In the genomic region with DNA sequence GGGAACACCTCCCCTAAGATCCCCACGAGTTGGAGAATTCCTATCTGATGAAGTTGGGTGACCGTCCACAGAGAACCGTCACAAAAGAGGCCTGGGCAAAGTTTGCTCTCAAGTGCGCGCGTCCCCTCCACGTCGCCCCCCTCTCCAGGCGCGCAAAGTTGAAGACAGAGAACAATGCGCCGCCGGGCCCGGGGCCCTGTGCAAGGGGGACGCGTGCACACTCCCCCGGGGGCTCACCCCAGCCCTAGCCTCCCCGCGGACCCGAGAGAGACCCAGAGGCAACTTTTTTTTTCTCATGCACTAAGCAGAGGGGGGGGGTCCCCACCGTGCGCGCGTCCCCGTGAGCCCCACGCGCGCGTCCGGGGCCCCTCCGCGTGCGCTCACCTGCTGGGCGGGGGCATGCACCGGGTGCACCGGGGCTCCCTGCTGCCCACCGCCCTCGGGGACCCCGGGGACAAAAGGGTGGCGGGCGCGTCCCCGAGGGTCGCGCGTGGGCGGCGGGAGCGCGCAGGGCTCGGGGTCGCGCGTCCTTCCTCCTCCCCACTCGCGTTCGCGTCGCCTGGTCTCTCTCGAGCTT, we compare ENCODE assay signal across 8 mouse cellular contexts. TPM values are rescaled to one million over a fixed set of nuclear protein-coding genes. Genes with fewer than 3 reads are reported as not detected.
A peak's percentile ranks its signal among the peaks of the same experiment; 100 is the strongest.
DNase-seq lines count a peak whose midpoint lies in the region; ATAC-seq and TF ChIP-seq lines count a peak whose summit lies in the region.

No protein-coding gene starts in this region.

- under 1% methylated on average over 60 of the region's 60 CpGs for WGBS in lung, adult 2 months
- WGBS in midbrain, embryonic 15.5 days = under 1% methylated on average over 49 of the region's 60 CpGs

- no peaks in the 10 kb centered on the region for H3K27me3 ChIP-seq in midbrain, embryonic 15.5 days (replicated peaks)

- intact Hi-C loops in heart, postnatal 10 days (cut with DNase I) = loop anchor here (10.0 kb wide), 1 partner anchor 272 kb away; a partner anchor contains a TSS

- no peak for TF ChIP-seq CTCF in lung, adult 2 months (IDR thresholded peaks at IDR 0.05; ENCODE audit: insufficient read depth, low read length)

- peak; percentile 31; the same call in 1 of the 2 replicates for ATAC-seq in midbrain, embryonic 15.5 days (replicated peaks)

- TF ChIP-seq POLR2A in lung, adult 2 months (IDR thresholded peaks at IDR 0.05; ENCODE audit: borderline replicate concordance, extremely low read depth, low read depth, low read length) = no peak; the same call in 1 of the 2 replicates

- DNase-seq in lung, adult 2 months = no peak
- DNase-seq in lung, postnatal 25 days (ENCODE audit: low spot score) = no peak
- peak; percentile 66 for DNase-seq in embryo, embryonic 10 days (ENCODE audit: low spot score)
- peak; percentile 49 to 59 for DNase-seq in heart, postnatal 10 days
- peak; percentile 66 to 79 for DNase-seq in kidney, postnatal 4 days
- peak; percentile 69 for DNase-seq in thymus, postnatal 25 days
- no peak for DNase-seq in urinary bladder, postnatal 4 days (ENCODE audit: low spot score in 2 of 2)

- H3K36me3 ChIP-seq in midbrain, embryonic 15.5 days (replicated peaks) = peaks cover 5% of the 10 kb centered on the region; the same call in 1 of the 2 replicates

- no peaks in the 10 kb centered on the region for H3K9me3 ChIP-seq in midbrain, embryonic 15.5 days

- H3K4me2 ChIP-seq in midbrain, embryonic 15.5 days = peak overlapping the region; percentile 68

- H3K27ac ChIP-seq in midbrain, embryonic 15.5 days = peak overlapping the region; percentile 92

- H3K9ac ChIP-seq in midbrain, embryonic 15.5 days = peak overlapping the region; percentile 95

- H3K4me1 ChIP-seq in lung, adult 2 months (ENCODE audit: control insufficient read depth, insufficient read depth, low read length) = 0 out of 2 replicates have a peak, but pooled peaks cover 5% of the 10 kb centered on the region
- peaks cover 20% of the 10 kb centered on the region for H3K4me1 ChIP-seq in midbrain, embryonic 15.5 days

- H3K4me3 ChIP-seq in lung, adult 2 months (replicated peaks; ENCODE audit: extremely low read depth, low read depth, low read length) = peak overlapping the region; percentile 92
- peak overlapping the region; percentile 91 for H3K4me3 ChIP-seq in midbrain, embryonic 15.5 days

RNA-seq across cellular contexts. Expression of a gene that starts 0.4 kb away (rescaled TPM):
- polyA plus RNA-seq in lung, adult 2 months (2012; rRNA removed) = 94.7 and 98.6 TPM in 2 replicates
- 10 to 100 TPM; 40.3 to 51.8 TPM for total RNA-seq in heart, postnatal 10 days (2021)
- polyA plus RNA-seq in midbrain, embryonic 15.5 days (2015; fragmentation: Nextera tagmentation; extraction: Ambion mirVana) = 44.9 and 55.8 TPM in 2 replicates

RNA-seq across cellular contexts. Expression of a gene that starts 26.4 kb away (rescaled TPM):
- 1,202 and 1,263 TPM in 2 replicates for polyA plus RNA-seq in lung, adult 2 months (2012; rRNA removed)
- 1,000 to 10,000 TPM; 1,658 to 1,691 TPM for total RNA-seq in heart, postnatal 10 days (2021)
- polyA plus RNA-seq in midbrain, embryonic 15.5 days (2015; fragmentation: Nextera tagmentation; extraction: Ambion mirVana) = 581 and 629 TPM in 2 replicates

RNA-seq across cellular contexts. Expression of a gene that starts 33.7 kb away (rescaled TPM):
- polyA plus RNA-seq in lung, adult 2 months (2012; rRNA removed) = 131 and 143 TPM in 2 replicates
- 100 to 1,000 TPM; 102 to 105 TPM for total RNA-seq in heart, postnatal 10 days (2021)
- polyA plus RNA-seq in midbrain, embryonic 15.5 days (2015; fragmentation: Nextera tagmentation; extraction: Ambion mirVana) = 227 and 250 TPM in 2 replicates

RNA-seq across cellular contexts. Expression of a gene that starts 45.6 kb away (rescaled TPM):
- polyA plus RNA-seq in lung, adult 2 months (2012; rRNA removed) = 37.5 and 48.3 TPM in 2 replicates
- 10 to 100 TPM; 12.7 to 16.1 TPM for total RNA-seq in heart, postnatal 10 days (2021)
- polyA plus RNA-seq in midbrain, embryonic 15.5 days (2015; fragmentation: Nextera tagmentation; extraction: Ambion mirVana) = 18.3 and 18.8 TPM in 2 replicates

Comparison
In these comparisons a context has a peak if more than half of its experiments do, and no peak if none do; other contexts are left out.
1. DNase-seq: peak in embryo, embryonic 10 days (single experiment), heart, postnatal 10 days (2 of 2), kidney, postnatal 4 days (2 of 2) and thymus, postnatal 25 days (single experiment); none in lung, adult 2 months (single experiment), lung, postnatal 25 days (single experiment) and urinary bladder, postnatal 4 days (0 of 2).